Mouse (Mus musculus) B cell, adult 2 months (primary cell): ENCODE measurements at regions not wholly inside any gene's neighbourhood (a gene's known extent, or its start where the extent isn't known, plus 50 kb on each side); places are given as distances from the start of the nearest gene placed in this dataset.

ENCODE experiments used
- DNase-seq, 2 experiments: peaks; one replicate each; pipeline ENCODE4 v3.0.0; 2022

- DNase-seq = no peak
Measured at GRCm38 (mm10) chr16:49606500-49606899, 92.5 kb upstream of the Ift57 start.

- no peak for DNase-seq
Measured at GRCm38 (mm10) chr16:49614801-49615200, 84.2 kb upstream of the Ift57 start.

- DNase-seq = no peak
Measured at GRCm38 (mm10) chr16:49615342-49616020, 83.6 kb upstream of the Ift57 start.

GRCm38 (mm10) chr16:49616263-49616872 is 82.7 kb upstream of the Ift57 start:
- DNase-seq = no peak

GRCm38 (mm10) chr16:49633502-49633901 is 65.5 kb upstream of the Ift57 start:
- DNase-seq = no peak

- DNase-seq = no peak
Measured at GRCm38 (mm10) chr16:49635506-49635905, 63.5 kb upstream of the Ift57 start.

- DNase-seq = no peak
Measured at GRCm38 (mm10) chr16:49636467-49636866, 62.6 kb upstream of the Ift57 start.

- DNase-seq = no peak
Measured at GRCm38 (mm10) chr16:49642696-49643095, 56.3 kb upstream of the Ift57 start.

- DNase-seq = no peak
Measured at GRCm38 (mm10) chr16:49644416-49644815, 54.6 kb upstream of the Ift57 start.

- DNase-seq = no peak
Measured at GRCm38 (mm10) chr16:49646479-49646878, 52.6 kb upstream of the Ift57 start.
